Mouse (Mus musculus): Measurements from ENCODE around the gene Rap2c. TPM values are rescaled to one million over a fixed set of nuclear protein-coding genes. Genes with fewer than 3 reads are reported as not detected.

Rap2c gene
- polyA plus RNA-seq (2015; fragmentation: Nextera tagmentation; extraction: Ambion mirVana): 38.3 and 40.4 TPM in 2 replicates

- peak; percentile 79 for DNase-seq (ENCODE audit: low spot score)
Observed at GRCm38 (mm10) chrX:51017851-51018785, at the start of gene Rap2c. Gene Rap2c (minus strand): TSS chrX:51018018.

- no peak for DNase-seq (ENCODE audit: low spot score)
Observed at GRCm38 (mm10) chrX:51066539-51067286, 48.9 kb upstream of the Rap2c start.

- peak; percentile 51 for DNase-seq (ENCODE audit: low spot score)
Observed at GRCm38 (mm10) chrX:51065773-51066172, 48.0 kb upstream of the Rap2c start.

GRCm38 (mm10) chrX:51065158-51065664 lies 47.4 kb upstream of the Rap2c start:
- no peak for DNase-seq (ENCODE audit: low spot score)

- no peak for DNase-seq (ENCODE audit: low spot score)
Observed at GRCm38 (mm10) chrX:51060220-51060619, 42.4 kb upstream of the Rap2c start.

GRCm38 (mm10) chrX:51058741-51059140 lies 40.9 kb upstream of the Rap2c start:
- no peak for DNase-seq (ENCODE audit: low spot score)

- no peak for DNase-seq (ENCODE audit: low spot score)
Observed at GRCm38 (mm10) chrX:51058317-51058716, 40.5 kb upstream of the Rap2c start.

GRCm38 (mm10) chrX:51051680-51052461 lies 34.1 kb upstream of the Rap2c start:
- no peak for DNase-seq (ENCODE audit: low spot score)

- no peak for DNase-seq (ENCODE audit: low spot score)
Observed at GRCm38 (mm10) chrX:51035678-51036209, 17.9 kb upstream of the Rap2c start.

GRCm38 (mm10) chrX:51019884-51020283 lies 2.1 kb upstream of the Rap2c start:
- no peak for DNase-seq (ENCODE audit: low spot score)

- DNase-seq (ENCODE audit: low spot score): peak; percentile 74
Observed at GRCm38 (mm10) chrX:51018786-51019179, 965 bp upstream of the Rap2c start.

GRCm38 (mm10) chrX:51016926-51017325 lies 892 bp downstream of the Rap2c start:
- no peak for DNase-seq (ENCODE audit: low spot score)

GRCm38 (mm10) chrX:51012280-51012679 lies 5.5 kb downstream of the Rap2c start:
- no peak for DNase-seq (ENCODE audit: low spot score)

GRCm38 (mm10) chrX:51010323-51010722 lies 7.5 kb downstream of the Rap2c start:
- no peak for DNase-seq (ENCODE audit: low spot score)

GRCm38 (mm10) chrX:51000791-51001190 lies 17.0 kb downstream of the Rap2c start:
- DNase-seq (ENCODE audit: low spot score): no peak

GRCm38 (mm10) chrX:50995310-50995709 lies 22.5 kb downstream of the Rap2c start:
- no peak for DNase-seq (ENCODE audit: low spot score)

- no peak for DNase-seq (ENCODE audit: low spot score)
Observed at GRCm38 (mm10) chrX:50991324-50991723, 26.5 kb downstream of the Rap2c start.

- no peak for DNase-seq (ENCODE audit: low spot score)
Observed at GRCm38 (mm10) chrX:50989940-50990339, 27.9 kb downstream of the Rap2c start.

GRCm38 (mm10) chrX:50988581-50988980 lies 29.2 kb downstream of the Rap2c start:
- no peak for DNase-seq (ENCODE audit: low spot score)

GRCm38 (mm10) chrX:50978428-50978827 lies 39.4 kb downstream of the Rap2c start:
- no peak for DNase-seq (ENCODE audit: low spot score)

GRCm38 (mm10) chrX:50972145-50972544 lies 45.7 kb downstream of the Rap2c start:
- DNase-seq (ENCODE audit: low spot score): no peak
